Mouse (Mus musculus) liver, embryonic 14.5 days (tissue): ENCODE measurements around the gene H6pd. TPM values are rescaled to one million over a fixed set of nuclear protein-coding genes. Genes with fewer than 3 reads are reported as not detected.
A peak's percentile ranks its signal among the peaks of the same experiment; 100 is the strongest.

Experiments used
- ATAC-seq: fragments of 200-750 bp; cut with Nextera tagmentation; 2 replicates; pipeline ENCODE4 v1.8.0; 2017; ENCODE audit warnings: moderate number of reproducible peaks, mild to moderate bottlenecking, moderate library complexity; ENCODE audit not compliant: insufficient read depth
- DNase-seq, 3 experiments: peaks; one replicate each; pipeline ENCODE4 v3.0.0-alpha.2; 2012 to 2013; ENCODE audit warnings: low read depth in 3 of 3, low spot score in 3 of 3
- H3K27ac ChIP-seq: fragments of 300-500 bp; sonication (generic); 2 replicates; pipeline ENCODE4 v1.5.1; 2014; ENCODE audit warnings: moderate library complexity, mild to moderate bottlenecking, control low read depth, inconsistent platforms
- H3K27me3 ChIP-seq: fragments of 300-500 bp; sonication (generic); 2 replicates; pipeline ENCODE4 v1.6.1; 2014; ENCODE audit warnings: mild to moderate bottlenecking, low read length, moderate library complexity; ENCODE audit not compliant: control insufficient read depth, insufficient read depth
- H3K36me3 ChIP-seq: fragments of 300-500 bp; sonication (generic); replicated peaks from 2 replicates; pipeline ENCODE4 v1.6.1; 2014; ENCODE audit warnings: low read depth; ENCODE audit not compliant: control insufficient read depth, insufficient read depth
- H3K4me1 ChIP-seq, 2 experiments: fragments of 200-500 bp in 1 of 2; fragments of 300-500 bp in 1 of 2; sonication (generic) in 1 of 2; replicated peaks; 2 replicates each; pipeline ENCODE4 v1.6.1; 2012 to 2014; ENCODE audit warnings: antibody characterized with exemption in 1 of 2, inconsistent platforms in 1 of 2, low read length in 1 of 2; ENCODE audit not compliant: control insufficient read depth in 2 of 2, insufficient read depth in 2 of 2
- H3K4me2 ChIP-seq: fragments of 300-500 bp; sonication (generic); 2 replicates; pipeline ENCODE4 v1.6.1; 2014; ENCODE audit warnings: low read depth, mild to moderate bottlenecking, control low read depth, moderate library complexity
- H3K4me3 ChIP-seq, 2 experiments: fragments of 200-500 bp in 1 of 2; fragments of 300-500 bp in 1 of 2; sonication (generic) in 1 of 2; 2 replicates each; pipeline ENCODE4 v1.5.1; 2012 to 2014; ENCODE audit warnings: low read depth in 2 of 2, low read length in 2 of 2, mild to moderate bottlenecking in 2 of 2, control low read depth in 1 of 2, inconsistent platforms in 1 of 2, moderate library complexity in 1 of 2; ENCODE audit not compliant: insufficient read depth in 1 of 2
- H3K9ac ChIP-seq: fragments of 300-500 bp; sonication (generic); replicated peaks from 2 replicates; pipeline ENCODE4 v1.6.1; 2014; ENCODE audit warnings: mild to moderate bottlenecking, control low read depth, moderate library complexity
- H3K9me3 ChIP-seq: fragments of 300-500 bp; sonication (generic); 2 replicates; pipeline ENCODE4 v1.6.1; 2016; ENCODE audit warnings: low read length, mixed read lengths; ENCODE audit not compliant: control insufficient read depth
- CTCF ChIP-seq: IDR thresholded peaks from 2 replicates; pipeline ENCODE4 v1.5.1; 2016; ENCODE audit warnings: antibody characterized with exemption, low read depth, control low read depth
- EP300 ChIP-seq: IDR thresholded peaks from 2 replicates; pipeline ENCODE4 v1.6.1; 2016; ENCODE audit warnings: antibody characterized with exemption, low read depth
- WGBS: fragments of 180-500 bp; shearing (Covaris S2); extraction: QIAGEN DNeasy Blood & Tissue Kit; methylation state at CpG from one replicate; pipeline ENCODE4 v1.1.7; 2014; ENCODE audit not compliant: insufficient replicate concordance; 5-methylcytosine and 5-hydroxymethylcytosine counted together
- polyA plus RNA-seq, 2 experiments: library from polyadenylated mRNA; depleted of rRNA in 1 of 2; stranded (reverse) in 1 of 2; unstranded in 1 of 2; fragments of >200 nt; fragmentation: Nextera tagmentation in 1 of 2; extraction: Ambion mirVana in 1 of 2; gene quantifications; 2 replicates each; pipeline versions ENCODE4 v1.2.1 to v1.2.3; 2012 to 2014

The H6pd gene
- polyA plus RNA-seq, 2 experiments: 7.9 to 8.3 TPM

- no peak overlapping the region for H3K27ac ChIP-seq
- DNase-seq: no peak
Measured at GRCm38 (mm10) chr4:150013186-150013690, 4.4 kb upstream of the H6pd start.

GRCm38 (mm10) chr4:150012322-150012723, 3.5 kb upstream of the H6pd start:
- H3K4me2 ChIP-seq: no peak overlapping the region
- DNase-seq: no peak
- H3K27ac ChIP-seq: no peak overlapping the region
- peaks cover under 1 to 39% of the 10 kb centered on the region in 2 experiments; a peak in 3 of 4 replicates for H3K4me1 ChIP-seq
- H3K36me3 ChIP-seq: no peaks in the 10 kb centered on the region
- H3K4me3 ChIP-seq: no peak overlapping the region
- ATAC-seq: no peak
- no peak overlapping the region for H3K9ac ChIP-seq
- H3K27me3 ChIP-seq: no peaks in the 10 kb centered on the region
- 32% methylated on average over 4 of the region's 4 CpGs for WGBS
- TF ChIP-seq EP300 (no peak), CTCF (no peak)
- no peaks in the 10 kb centered on the region for H3K9me3 ChIP-seq

More at GRCm38 (mm10) chr4:150013186-150013690, 4.4 kb upstream of the H6pd start:
- no peaks in the 10 kb centered on the region for H3K9me3 ChIP-seq
- H3K4me1 ChIP-seq: peaks cover 0 to 30% of the 10 kb centered on the region in 2 experiments; a peak in 2 of 4 replicates
- H3K27me3 ChIP-seq: no peaks in the 10 kb centered on the region
- H3K9ac ChIP-seq: no peak overlapping the region
- H3K4me2 ChIP-seq: no peak overlapping the region
- no peak for TF ChIP-seq EP300
- TF ChIP-seq CTCF: no peak
- no peaks in the 10 kb centered on the region for H3K36me3 ChIP-seq
- H3K4me3 ChIP-seq: no peak overlapping the region
- ATAC-seq: no peak
- 61% methylated on average over 8 of the region's 8 CpGs for WGBS

- Histone ChIP-seq H3K27ac (no peak overlapping the region), H3K4me3 (no peak overlapping the region), H3K4me2 (no peak overlapping the region), H3K4me1 (peaks cover 3 to 42% of the 10 kb centered on the region in 2 experiments; a peak in 3 of 4 replicates), H3K36me3 (no peaks in the 10 kb centered on the region), H3K9me3 (no peaks in the 10 kb centered on the region), H3K27me3 (no peaks in the 10 kb centered on the region), H3K9ac (no peak overlapping the region)
- no peak for TF ChIP-seq CTCF
- TF ChIP-seq EP300: no peak
- ATAC-seq (no peak), DNase-seq (no peak)
- 20% methylated on average over 10 of the region's 10 CpGs for WGBS
Measured at GRCm38 (mm10) chr4:150011564-150012321, 2.9 kb upstream of the H6pd start.

- TF ChIP-seq EP300: no peak
- no peaks in the 10 kb centered on the region for H3K27me3 ChIP-seq
- peaks cover 6 to 43% of the 10 kb centered on the region in 2 experiments for H3K4me1 ChIP-seq
- no peak overlapping the region for H3K27ac ChIP-seq
- H3K36me3 ChIP-seq: no peaks in the 10 kb centered on the region
- H3K4me3 ChIP-seq: no peak overlapping the region
- 65% methylated on average over 6 of the region's 6 CpGs for WGBS
- DNase-seq (no peak), ATAC-seq (no peak)
- no peak overlapping the region for H3K9ac ChIP-seq
- no peaks in the 10 kb centered on the region for H3K9me3 ChIP-seq
- H3K4me2 ChIP-seq: no peak overlapping the region
Measured at GRCm38 (mm10) chr4:150010054-150010730, 1.4 kb upstream of the H6pd start.

- H3K36me3 ChIP-seq: no peaks in the 10 kb centered on the region
- peak overlapping the region; percentile 86 for H3K4me2 ChIP-seq
- H3K27ac ChIP-seq: no peak overlapping the region
- ATAC-seq: no peak
- WGBS: 70% methylated on average over 6 of the region's 6 CpGs
- H3K4me1 ChIP-seq: peaks cover 6 to 43% of the 10 kb centered on the region in 2 experiments
- H3K9ac ChIP-seq: no peak overlapping the region
- no peaks in the 10 kb centered on the region for H3K9me3 ChIP-seq
- H3K27me3 ChIP-seq: no peaks in the 10 kb centered on the region
- TF ChIP-seq EP300: no peak
- TF ChIP-seq CTCF: no peak
- H3K4me3 ChIP-seq: 0 out of 4 replicates have a peak overlapping the region, but pooled peaks of 1 of the 2 experiments have one; percentile 54
- no peak for DNase-seq
Measured at GRCm38 (mm10) chr4:150009587-150009930, 736 bp upstream of the H6pd start.
